In the genomic region with DNA sequence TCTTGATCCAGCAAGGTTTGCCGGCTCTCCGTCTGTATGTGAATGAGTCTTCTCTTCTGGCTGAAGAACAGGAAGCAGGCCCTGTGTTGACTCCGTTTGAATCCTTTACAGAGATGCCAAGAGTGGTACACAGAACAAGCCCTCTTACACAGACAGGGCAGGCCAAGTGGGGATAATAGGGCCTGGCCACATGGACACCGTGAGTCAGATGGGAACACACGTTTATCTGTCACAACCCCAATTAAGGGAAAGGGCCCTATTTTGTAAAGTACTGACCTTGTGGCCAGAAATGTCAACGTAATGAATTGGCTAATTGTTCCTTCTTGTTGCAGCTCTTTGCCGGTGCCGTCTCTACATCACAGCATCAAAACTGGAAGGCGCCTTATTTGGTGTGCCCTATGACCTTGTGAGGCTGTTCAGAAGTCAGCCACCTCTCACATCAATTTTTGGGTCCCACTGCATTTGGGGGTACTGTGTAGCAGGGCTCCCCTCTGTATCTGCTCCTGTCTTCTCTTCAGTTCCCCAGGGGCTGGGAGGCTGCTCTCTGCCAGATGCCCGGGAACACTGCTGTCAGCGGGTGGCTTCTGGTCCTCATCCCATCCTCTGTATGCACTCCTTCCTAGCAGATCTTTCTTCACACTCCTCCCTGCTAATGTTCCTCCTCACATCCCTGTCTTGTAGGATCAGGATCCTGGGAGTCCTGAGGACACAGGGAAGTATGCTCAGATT, we compare ENCODE assay signal across 14 mouse cellular contexts.
A peak's percentile ranks its signal among the peaks of the same experiment; 100 is the strongest.
DNase-seq lines count a peak whose midpoint lies in the region; ATAC-seq lines count a peak whose summit lies in the region.
"Had no signal": no experiment of that assay in that cellular context is flagged by ENCODE, and none has a peak within 500 bp of the region (broad histone marks: within the 10 kb centered on the region; RNA-seq: fewer than 3 reads in every experiment).

No protein-coding gene starts in this region.

- H3K36me3 ChIP-seq in forebrain, embryonic 16.5 days (ENCODE audit: control insufficient read depth, insufficient read depth), result no peaks in the 10 kb centered on the region
- no peaks in the 10 kb centered on the region for H3K36me3 ChIP-seq in forebrain, embryonic 11.5 days (ENCODE audit: control insufficient read depth, insufficient read depth, low read length)
- H3K36me3 ChIP-seq in hindbrain, embryonic 15.5 days, result no peaks in the 10 kb centered on the region
- no peaks in the 10 kb centered on the region for H3K36me3 ChIP-seq in hindbrain, embryonic 13.5 days
- H3K36me3 ChIP-seq: embryonic facial prominence, embryonic 13.5 days; forebrain, embryonic 10.5 days; liver, embryonic 15.5 days had no signal

- no peak for DNase-seq in forebrain, embryonic 11.5 days (ENCODE audit: low spot score)
- peak; percentile 43 for DNase-seq in 416B (ENCODE audit: low read depth)
- peak; percentile 47 for DNase-seq in brain, adult 2 months (ENCODE audit: low read depth, low spot score)
- DNase-seq in B cell, adult 2 months, result no peak
- DNase-seq: kidney, adult 11 months; right cerebral cortex, postnatal 25 days had no signal

- H3K4me1 ChIP-seq in forebrain, embryonic 16.5 days (replicated peaks; ENCODE audit: control insufficient read depth, insufficient read depth, low read length), result peaks cover 9% of the 10 kb centered on the region
- 0 out of 2 replicates have a peak, but pooled peaks cover 2% of the 10 kb centered on the region for H3K4me1 ChIP-seq in forebrain, embryonic 11.5 days (replicated peaks; ENCODE audit: control insufficient read depth, insufficient read depth, low read length)
- H3K4me1 ChIP-seq in hindbrain, embryonic 15.5 days (replicated peaks), result peaks cover 18% of the 10 kb centered on the region
- H3K4me1 ChIP-seq in hindbrain, embryonic 13.5 days (replicated peaks), result peaks cover 19% of the 10 kb centered on the region
- H3K4me1 ChIP-seq: liver, embryonic 15.5 days had no signal

- no peaks in the 10 kb centered on the region for H3K27me3 ChIP-seq in forebrain, embryonic 16.5 days (replicated peaks; ENCODE audit: control insufficient read depth, insufficient read depth, low read length)
- no peaks in the 10 kb centered on the region; the same call in 1 of the 2 replicates for H3K27me3 ChIP-seq in forebrain, embryonic 11.5 days (ENCODE audit: control insufficient read depth, insufficient read depth, low read length)
- H3K27me3 ChIP-seq in hindbrain, embryonic 15.5 days, result no peaks in the 10 kb centered on the region
- H3K27me3 ChIP-seq in hindbrain, embryonic 13.5 days, result no peaks in the 10 kb centered on the region
- H3K27me3 ChIP-seq: embryonic facial prominence, embryonic 13.5 days; liver, embryonic 15.5 days had no signal

- H3K9ac ChIP-seq in forebrain, embryonic 16.5 days (replicated peaks; ENCODE audit: low read depth, low read length), result no peak overlapping the region
- H3K9ac ChIP-seq in forebrain, embryonic 11.5 days (ENCODE audit: low read length), result no peak overlapping the region
- no peak overlapping the region for H3K9ac ChIP-seq in hindbrain, embryonic 15.5 days
- H3K9ac ChIP-seq in hindbrain, embryonic 13.5 days, result no peak overlapping the region
- H3K9ac ChIP-seq: embryonic facial prominence, embryonic 13.5 days; liver, embryonic 15.5 days had no signal

- H3K4me2 ChIP-seq in forebrain, embryonic 16.5 days (ENCODE audit: low read length), result no peak overlapping the region
- H3K4me2 ChIP-seq in forebrain, embryonic 11.5 days (ENCODE audit: low read depth, low read length, severe bottlenecking), result no peak overlapping the region
- no peak overlapping the region for H3K4me2 ChIP-seq in hindbrain, embryonic 15.5 days
- no peak overlapping the region for H3K4me2 ChIP-seq in hindbrain, embryonic 13.5 days
- H3K4me2 ChIP-seq: embryonic facial prominence, embryonic 13.5 days; liver, embryonic 15.5 days had no signal

- peak; percentile 65 for ATAC-seq in forebrain, embryonic 16.5 days
- ATAC-seq in forebrain, embryonic 11.5 days (replicated peaks; ENCODE audit: low FRiP score), result no peak
- peak; percentile 79; the same call in 1 of the 2 replicates for ATAC-seq in hindbrain, embryonic 15.5 days (ENCODE audit: low FRiP score, low read depth)
- no peak for ATAC-seq in hindbrain, embryonic 13.5 days (ENCODE audit: low FRiP score)
- ATAC-seq: activated CD4-positive, CD25-positive, alpha-beta regulatory T cell, adult 4 months; CD4-positive, CD25-positive, alpha-beta regulatory T cell, adult 4 months had no signal

- H3K27ac ChIP-seq in forebrain, embryonic 16.5 days (ENCODE audit: low read length), result no peak overlapping the region
- H3K27ac ChIP-seq in forebrain, embryonic 11.5 days (ENCODE audit: low read depth, low read length), result no peak overlapping the region
- H3K27ac ChIP-seq in hindbrain, embryonic 15.5 days (replicated peaks), result no peak overlapping the region; the same call in 1 of the 2 replicates
- no peak overlapping the region for H3K27ac ChIP-seq in hindbrain, embryonic 13.5 days
- H3K27ac ChIP-seq: embryonic facial prominence, embryonic 13.5 days; liver, embryonic 15.5 days had no signal

- H3K9me3 ChIP-seq in forebrain, embryonic 16.5 days (ENCODE audit: control insufficient read depth, low read length), result no peaks in the 10 kb centered on the region
- H3K9me3 ChIP-seq in forebrain, embryonic 11.5 days (ENCODE audit: control insufficient read depth, low read length), result no peaks in the 10 kb centered on the region
- H3K9me3 ChIP-seq in hindbrain, embryonic 15.5 days, result no peaks in the 10 kb centered on the region
- H3K9me3 ChIP-seq in hindbrain, embryonic 13.5 days, result no peaks in the 10 kb centered on the region
- H3K9me3 ChIP-seq: embryonic facial prominence, embryonic 13.5 days; forebrain, embryonic 10.5 days; liver, embryonic 15.5 days had no signal

- H3K4me3 ChIP-seq in forebrain, embryonic 16.5 days (replicated peaks; ENCODE audit: low read length), result no peak overlapping the region
- no peak overlapping the region for H3K4me3 ChIP-seq in forebrain, embryonic 11.5 days (ENCODE audit: low read depth, low read length)
- no peak overlapping the region for H3K4me3 ChIP-seq in hindbrain, embryonic 15.5 days
- H3K4me3 ChIP-seq in hindbrain, embryonic 13.5 days, result no peak overlapping the region
- H3K4me3 ChIP-seq: embryonic facial prominence, embryonic 13.5 days; forebrain, embryonic 10.5 days; liver, embryonic 15.5 days had no signal

- WGBS in forebrain, embryonic 16.5 days, result 37% methylated on average over 11 of the region's 11 CpGs
- WGBS in forebrain, embryonic 11.5 days, result 46% methylated on average over 11 of the region's 11 CpGs
- 41% methylated on average over 11 of the region's 11 CpGs for WGBS in hindbrain, embryonic 15.5 days
- 43% methylated on average over 11 of the region's 11 CpGs for WGBS in hindbrain, embryonic 13.5 days

Comparison
In these comparisons a context has a peak if more than half of its experiments do, and no peak if none do; other contexts are left out.
1. ATAC-seq: peak in forebrain, embryonic 16.5 days (single experiment) and hindbrain, embryonic 15.5 days (single experiment); none in forebrain, embryonic 11.5 days (single experiment) and hindbrain, embryonic 13.5 days (single experiment).
2. DNase-seq: peak in 416B (single experiment) and brain, adult 2 months (single experiment); none in forebrain, embryonic 11.5 days (single experiment) and B cell, adult 2 months (0 of 2).